Mouse (Mus musculus): ENCODE results near the gene Far2.

The Far2 gene

DNA sequence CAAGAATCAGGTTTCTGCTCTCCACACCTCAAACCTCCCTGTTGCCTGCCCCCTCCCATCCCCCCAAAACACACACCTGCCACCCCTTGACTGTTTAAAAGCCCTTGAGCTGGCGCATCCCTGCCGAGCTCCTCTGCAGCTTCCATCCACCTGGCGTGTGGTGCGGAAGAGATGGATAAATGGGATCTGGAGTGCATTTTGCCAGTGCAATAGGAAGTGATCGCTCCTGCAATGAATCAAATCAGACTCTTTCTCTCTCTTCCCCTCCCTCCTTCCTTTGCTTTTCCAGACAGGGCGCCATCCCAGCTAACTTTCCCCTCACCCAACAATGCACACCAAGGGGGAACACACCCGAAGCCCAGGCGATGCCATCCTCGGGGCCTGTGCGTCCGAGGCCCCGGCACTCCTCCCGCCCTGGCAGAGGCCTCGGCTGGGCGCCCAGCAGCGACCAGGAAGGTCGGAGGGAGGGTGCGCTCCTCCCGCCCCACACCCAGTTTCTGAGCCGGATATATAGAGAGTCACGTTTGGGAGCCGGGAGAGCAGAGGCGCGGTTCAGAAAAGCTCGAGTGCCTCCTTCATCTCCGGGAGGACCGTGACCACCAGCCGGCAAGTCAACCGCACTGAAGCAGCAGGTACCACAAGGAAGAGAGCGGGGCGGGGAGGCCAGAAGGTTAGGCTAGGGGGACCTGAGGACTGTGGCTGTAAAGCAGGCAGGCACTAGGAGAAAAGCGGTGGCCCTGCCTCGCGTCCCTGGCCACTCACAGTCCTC, at the start of gene Far2:
Far2 (plus strand) TSS at position 379 of the 769 bp plus-strand sequence.
- peak; percentile 7 for DNase-seq (ENCODE audit: extremely low read depth, insufficient read length, low spot score)

DNA sequence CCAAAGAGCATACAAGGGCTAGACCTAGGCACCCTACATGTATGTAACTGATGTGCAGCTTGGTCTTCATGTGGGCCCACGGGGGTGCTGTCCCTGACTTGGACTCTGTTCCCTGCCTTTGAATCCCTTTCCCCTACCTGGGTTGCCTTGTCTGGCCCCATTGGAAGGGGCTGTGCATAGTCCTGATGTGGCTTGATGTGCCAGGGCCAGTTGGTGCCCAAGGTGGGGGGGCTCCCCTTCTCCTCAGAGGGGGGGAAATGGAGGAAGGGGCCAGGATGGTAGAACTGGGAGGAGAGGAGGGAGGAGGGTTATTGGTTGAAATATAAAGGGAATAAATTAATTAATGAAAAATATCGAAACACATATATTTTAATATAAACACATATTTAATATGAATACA, 46.6 kb upstream of the Far2 start:
- DNase-seq (ENCODE audit: extremely low read depth, insufficient read length, low spot score), result no peak

DNA sequence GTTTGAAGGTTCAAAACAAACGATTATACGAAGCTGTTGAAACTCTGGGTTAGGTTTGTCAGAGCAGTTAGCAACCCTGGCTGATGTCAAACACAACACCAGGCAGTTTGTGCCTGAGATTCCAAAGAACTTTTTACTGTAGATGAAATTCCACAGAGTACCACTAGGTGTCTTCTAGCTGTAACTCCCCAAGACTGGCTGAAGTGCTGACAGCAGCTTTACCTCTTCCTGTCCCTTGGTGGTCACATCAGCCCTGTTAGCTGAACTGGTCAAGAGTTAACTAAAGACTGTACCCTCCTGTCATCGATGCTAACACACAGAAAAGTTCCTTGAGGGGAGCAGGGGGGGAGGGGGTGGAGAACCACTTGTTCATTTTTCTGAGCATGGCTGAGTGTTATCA, 46.0 kb upstream of the Far2 start:
- DNase-seq (ENCODE audit: extremely low read depth, insufficient read length, low spot score), result no peak

DNA sequence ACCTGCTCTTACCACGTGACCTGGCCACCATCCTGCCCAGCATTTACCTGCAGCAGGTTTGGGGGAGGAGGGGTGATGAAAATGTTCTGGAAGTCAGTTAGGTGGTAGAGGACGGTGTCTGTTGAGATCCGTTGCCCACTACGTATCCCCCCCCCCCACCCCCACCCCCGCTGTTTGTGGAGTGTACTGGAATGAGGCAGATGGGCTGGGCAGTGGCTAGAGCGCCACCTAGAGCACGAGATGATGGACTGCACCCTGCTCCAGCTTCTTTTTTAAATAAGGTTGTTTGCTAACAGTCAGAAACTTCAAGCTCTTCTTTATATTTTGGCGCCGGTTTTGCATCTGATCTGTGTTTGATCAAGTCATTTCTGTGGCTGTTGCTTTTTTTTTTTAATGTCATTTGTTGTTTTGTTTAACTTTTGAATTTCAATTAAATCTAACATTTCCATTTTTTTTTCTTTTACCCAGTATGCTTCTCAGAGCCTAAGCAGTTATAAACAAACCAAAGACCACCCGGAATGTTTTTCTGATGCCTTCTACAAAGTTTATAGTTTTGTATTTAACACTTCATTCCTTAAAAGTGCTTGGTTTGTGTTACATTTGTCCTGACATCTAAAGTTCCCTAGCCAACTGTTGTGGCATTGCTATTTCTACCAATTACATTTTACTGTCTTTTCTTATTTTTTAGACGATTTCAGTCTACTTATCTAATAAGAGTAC, 40.8 kb upstream of the Far2 start:
- DNase-seq (ENCODE audit: extremely low read depth, insufficient read length, low spot score), result no peak

GRCm38 (mm10) chr6:148040759-148041158, 6.3 kb upstream of the Far2 start:
- no peak for DNase-seq (ENCODE audit: extremely low read depth, insufficient read length, low spot score)

DNA sequence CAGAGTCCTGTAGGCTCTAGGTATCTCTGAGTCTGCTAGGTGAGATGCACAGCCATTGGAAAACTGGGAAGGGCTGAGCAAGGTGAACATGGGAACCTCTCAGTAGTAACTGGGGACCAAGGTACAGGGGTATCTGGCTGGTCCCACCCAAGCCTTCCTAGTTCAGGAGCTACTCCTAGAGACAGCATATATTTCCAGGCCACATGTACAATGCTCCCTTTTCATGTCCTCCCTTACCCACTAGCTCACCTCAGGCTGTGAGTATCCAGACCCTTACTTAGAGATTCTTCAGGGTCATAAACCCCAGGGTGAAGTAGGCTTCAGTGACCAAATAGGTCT, 560 bp downstream of the Far2 start:
- DNase-seq (ENCODE audit: extremely low read depth, insufficient read length, low spot score), result no peak

- no peak for DNase-seq (ENCODE audit: extremely low read depth, insufficient read length, low spot score)
Observed at GRCm38 (mm10) chr6:148063131-148063530, 16.1 kb downstream of the Far2 start.

DNA sequence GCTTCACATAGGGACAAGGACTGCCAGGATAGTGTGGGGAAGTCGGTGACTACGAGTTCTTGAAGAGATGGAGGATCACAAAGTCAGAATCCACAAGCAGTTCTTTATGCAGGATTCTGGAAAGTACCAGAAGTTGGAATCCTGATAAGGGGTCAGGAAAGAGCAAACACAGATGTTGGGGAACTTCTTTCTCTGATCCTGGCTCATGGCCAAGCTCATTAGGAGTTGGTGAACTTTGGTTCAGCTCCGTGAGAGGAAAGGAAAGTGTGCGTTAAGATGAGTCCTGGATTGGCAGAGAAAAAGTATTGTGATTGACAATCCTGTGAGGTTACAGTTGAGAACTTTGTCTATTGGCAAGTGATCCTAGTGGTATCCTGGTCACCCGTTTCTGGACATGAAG, 19.2 kb downstream of the Far2 start:
- no peak for DNase-seq (ENCODE audit: extremely low read depth, insufficient read length, low spot score)

DNA sequence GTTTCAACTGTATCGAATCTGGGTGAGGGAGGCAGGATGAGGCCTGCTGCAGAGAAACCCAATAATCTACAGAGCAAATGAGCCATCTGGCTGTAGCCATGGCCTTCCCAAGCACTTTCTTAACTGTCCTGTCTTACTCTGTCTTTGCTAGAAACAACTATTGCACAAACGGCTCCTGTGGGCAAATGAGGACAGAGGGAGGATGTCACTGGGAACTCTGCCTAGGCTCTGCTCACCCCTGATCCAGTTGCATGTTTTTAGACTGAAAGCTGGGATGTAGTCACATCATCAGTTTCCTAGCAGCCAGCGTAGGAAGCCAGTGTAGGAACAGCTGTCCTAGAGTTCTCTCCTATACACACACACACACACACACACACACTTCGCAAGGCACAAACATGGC, 21.7 kb downstream of the Far2 start:
- DNase-seq (ENCODE audit: extremely low read depth, insufficient read length, low spot score), result no peak

DNA sequence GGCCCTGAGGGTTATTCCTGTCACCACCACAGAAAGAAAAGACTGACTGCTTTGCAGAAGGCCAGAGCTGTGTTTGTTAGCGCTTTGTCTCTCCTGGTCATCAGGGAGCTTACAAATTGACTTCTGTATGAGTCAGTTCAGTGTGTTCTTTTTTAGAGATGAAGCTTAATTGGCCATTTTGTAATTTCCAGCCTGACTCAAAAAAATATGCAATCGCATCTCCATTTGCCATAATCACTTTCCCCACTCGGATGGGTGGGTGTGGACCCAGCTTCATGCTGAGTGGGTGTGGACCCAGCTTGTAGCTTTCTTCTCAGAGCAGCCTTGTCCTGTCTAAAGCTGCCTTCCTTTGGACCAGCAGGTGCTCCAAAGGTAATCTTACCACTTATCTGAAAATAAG, 26.5 kb downstream of the Far2 start:
- DNase-seq (ENCODE audit: extremely low read depth, insufficient read length, low spot score), result no peak

DNA sequence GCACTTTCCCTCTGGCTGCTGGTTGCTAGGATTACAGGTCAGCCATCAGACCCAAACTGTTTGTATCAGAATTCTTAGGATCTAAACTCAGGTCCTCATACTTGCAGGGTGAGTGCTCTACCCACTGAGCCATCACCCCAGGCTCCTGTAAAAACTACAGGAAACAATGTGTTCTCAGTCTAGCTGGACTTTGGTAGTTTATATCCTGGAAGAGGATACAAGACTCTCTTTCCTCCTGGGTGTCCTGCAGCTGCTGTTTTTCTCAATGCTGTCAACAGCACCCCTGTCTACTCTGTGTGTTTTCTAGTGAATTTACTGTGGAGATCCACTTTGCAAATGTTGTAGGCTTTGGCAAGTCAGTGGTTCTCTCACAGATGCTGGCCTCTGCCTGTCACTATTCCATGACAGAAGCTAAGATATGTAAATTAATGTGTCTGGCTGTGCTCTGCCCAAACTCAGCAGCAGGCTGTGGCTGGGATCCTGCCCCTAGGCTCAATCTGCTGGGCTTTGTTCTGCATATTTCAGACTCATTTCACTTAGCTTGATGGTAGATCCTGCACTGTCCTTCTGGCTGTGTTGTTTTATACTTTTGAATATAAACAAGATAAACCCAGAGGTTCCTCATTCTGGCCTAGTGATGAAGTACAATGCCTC, 27.3 kb downstream of the Far2 start:
- DNase-seq (ENCODE audit: extremely low read depth, insufficient read length, low spot score), result no peak

- no peak for DNase-seq (ENCODE audit: extremely low read depth, insufficient read length, low spot score)
Observed at GRCm38 (mm10) chr6:148083864-148084263, 36.8 kb downstream of the Far2 start.

- DNase-seq (ENCODE audit: extremely low read depth, insufficient read length, low spot score), result no peak
Observed at GRCm38 (mm10) chr6:148084403-148084802, 37.3 kb downstream of the Far2 start.

DNA sequence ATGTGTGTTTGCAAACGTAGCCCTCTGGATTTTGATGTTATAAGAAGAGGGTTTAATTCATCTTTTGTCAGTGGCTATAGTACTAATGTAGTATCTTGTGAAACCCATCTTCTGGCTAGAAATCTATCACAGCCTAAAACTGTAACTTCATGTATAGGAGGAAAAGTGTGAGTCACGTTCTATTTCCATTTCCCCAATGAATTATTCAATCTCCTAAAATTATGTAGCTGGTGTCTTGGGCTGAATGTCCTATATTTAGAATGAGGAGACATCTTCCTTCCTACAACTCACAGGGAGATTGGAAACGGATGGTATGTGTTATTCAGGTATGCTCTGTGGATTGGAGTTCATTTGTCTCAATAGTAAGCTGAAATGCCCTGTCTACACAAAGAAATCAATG, 50.0 kb downstream of the Far2 start:
- DNase-seq (ENCODE audit: extremely low read depth, insufficient read length, low spot score), result no peak

DNA sequence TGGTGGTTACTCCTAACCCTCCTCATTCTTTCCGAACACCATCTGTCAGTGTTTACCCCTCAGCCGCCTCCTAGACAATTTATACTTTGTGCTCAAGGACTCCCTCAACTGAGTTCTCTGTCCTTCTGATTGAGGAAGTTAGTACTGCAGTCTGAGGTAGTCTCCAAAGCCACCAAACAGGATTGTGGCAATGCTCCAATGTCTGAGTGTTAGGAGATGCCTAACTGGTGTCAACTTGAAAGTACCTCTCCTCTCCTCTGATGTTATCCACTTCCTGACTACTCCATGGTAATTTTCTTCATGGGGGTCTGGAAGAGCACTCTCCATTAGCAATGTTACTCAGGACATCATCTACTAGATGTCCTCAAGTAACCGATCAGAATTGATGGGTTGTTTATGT, 54.9 kb downstream of the Far2 start:
- no peak for DNase-seq (ENCODE audit: extremely low read depth, insufficient read length, low spot score)

DNA sequence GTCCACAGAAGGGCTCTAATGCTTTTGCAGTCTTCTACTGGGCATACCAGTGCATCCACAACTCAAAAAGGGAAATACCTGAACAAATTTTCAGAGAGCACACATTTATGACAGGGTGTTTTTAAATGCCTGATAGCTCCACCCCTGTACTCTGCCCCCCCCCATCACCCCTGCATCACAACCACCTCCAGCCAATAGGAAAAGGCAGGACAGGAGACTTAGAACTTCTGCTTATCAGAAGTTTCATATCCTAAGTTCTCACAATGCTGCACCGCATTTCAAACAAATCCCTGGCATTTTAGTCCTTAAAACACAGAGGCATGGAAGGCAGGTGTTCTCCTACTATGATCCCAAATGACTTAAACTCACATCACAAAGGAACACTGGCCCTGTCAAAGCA, 55.4 kb downstream of the Far2 start:
- DNase-seq (ENCODE audit: extremely low read depth, insufficient read length, low spot score), result no peak

DNA sequence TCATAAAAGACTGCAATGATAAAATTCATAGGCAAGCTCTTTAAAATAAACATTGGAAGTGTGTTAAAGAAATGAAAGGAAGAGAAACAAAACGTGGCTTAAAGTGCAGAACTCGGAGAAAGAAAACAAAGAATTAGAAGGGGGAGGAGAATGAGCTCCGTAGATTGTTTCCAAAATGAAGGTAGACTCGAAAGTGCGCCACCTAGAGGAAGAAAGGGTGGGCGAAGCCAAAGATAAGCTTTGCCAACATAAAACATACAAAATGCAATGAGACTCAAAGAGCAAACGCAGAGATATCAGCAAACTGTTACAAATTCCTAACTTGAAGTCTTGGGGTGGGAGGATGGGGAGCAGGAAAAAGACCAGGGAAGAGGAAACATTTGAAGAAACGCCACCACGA, 57.2 kb downstream of the Far2 start:
- DNase-seq (ENCODE audit: extremely low read depth, insufficient read length, low spot score), result no peak

- no peak for DNase-seq (ENCODE audit: extremely low read depth, insufficient read length, low spot score)
Observed at GRCm38 (mm10) chr6:148105722-148106268, 58.7 kb downstream of the Far2 start.

GRCm38 (mm10) chr6:148108741-148109472, 61.8 kb downstream of the Far2 start:
- no peak for DNase-seq (ENCODE audit: extremely low read depth, insufficient read length, low spot score)

DNA sequence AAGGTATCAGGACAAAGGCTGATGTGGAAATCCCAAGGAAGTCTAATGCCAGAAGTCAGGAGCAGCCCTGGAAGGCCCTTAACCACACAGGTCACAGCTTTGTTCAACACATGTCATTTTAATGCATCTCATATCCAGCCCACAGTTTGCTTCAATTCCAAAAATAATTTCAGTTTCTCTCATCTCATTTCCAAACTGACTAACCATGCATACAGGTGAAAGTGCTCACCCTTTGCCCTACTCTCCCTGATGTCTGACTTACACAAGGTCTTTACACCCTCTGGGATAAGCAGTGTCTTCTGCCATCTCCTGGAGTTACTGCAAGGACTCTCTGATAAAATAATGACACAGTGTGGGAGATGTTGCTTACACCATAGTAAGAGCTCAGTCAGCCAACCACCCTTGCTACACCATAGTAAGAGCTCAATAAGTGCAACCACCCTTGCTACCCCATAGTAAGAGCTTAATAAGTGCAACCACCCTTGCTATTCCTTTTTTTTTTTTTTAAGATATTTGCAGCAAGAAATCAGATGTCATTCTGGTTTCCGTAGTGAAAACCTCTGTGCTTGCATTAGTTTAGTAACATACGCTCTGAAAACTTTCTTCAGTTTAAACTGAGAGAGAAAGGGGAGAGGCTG, 64.1 kb downstream of the Far2 start:
- no peak for DNase-seq (ENCODE audit: extremely low read depth, insufficient read length, low spot score)

DNA sequence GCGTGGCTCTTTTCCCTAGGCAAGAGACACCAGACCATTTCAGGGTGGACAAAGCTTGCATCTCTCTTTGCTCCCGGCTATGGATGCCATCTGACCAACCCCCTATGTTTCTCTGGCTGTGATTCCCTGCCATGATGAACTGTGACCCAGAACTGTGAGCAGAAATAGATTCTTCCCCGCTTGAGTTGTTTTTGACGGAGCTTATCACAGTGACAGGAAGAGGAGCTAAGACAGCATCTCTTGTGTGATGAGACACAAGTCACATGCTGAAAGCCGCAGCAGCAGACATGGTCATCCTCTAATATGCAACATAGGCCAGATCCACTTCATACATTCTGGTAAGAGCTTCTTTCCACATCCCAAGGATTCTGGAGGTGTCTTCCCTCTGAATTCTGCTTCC, 69.3 kb downstream of the Far2 start:
- DNase-seq (ENCODE audit: extremely low read depth, insufficient read length, low spot score), result no peak
